Mouse (Mus musculus) midbrain, embryonic 15.5 days (tissue): ENCODE measurements around the gene Klhl30. TPM values are rescaled to one million over a fixed set of nuclear protein-coding genes. Genes with fewer than 3 reads are reported as not detected.

Experiments
- ATAC-seq: fragments of 200-750 bp; cut with Nextera tagmentation; replicated peaks from 2 replicates; pipeline ENCODE4 v1.8.0; 2017; ENCODE audit warnings: moderate TSS enrichment
- H3K27ac ChIP-seq: fragments of 300-500 bp; sonication (generic); 2 replicates; pipeline ENCODE4 v1.5.1; 2015; ENCODE audit warnings: mild to moderate bottlenecking, inconsistent platforms
- H3K27me3 ChIP-seq: fragments of 300-500 bp; sonication (generic); replicated peaks from 2 replicates; pipeline ENCODE4 v1.6.1; 2015; ENCODE audit warnings: inconsistent platforms
- H3K36me3 ChIP-seq: fragments of 300-500 bp; sonication (generic); replicated peaks from 2 replicates; pipeline ENCODE4 v1.6.1; 2015; ENCODE audit warnings: inconsistent platforms
- H3K4me1 ChIP-seq: fragments of 300-500 bp; sonication (generic); 2 replicates; pipeline ENCODE4 v1.6.1; 2015; ENCODE audit warnings: inconsistent platforms
- H3K4me2 ChIP-seq: fragments of 300-500 bp; sonication (generic); 2 replicates; pipeline ENCODE4 v1.6.1; 2015; ENCODE audit warnings: inconsistent platforms, mild to moderate bottlenecking, moderate library complexity
- H3K4me3 ChIP-seq: fragments of 300-500 bp; sonication (generic); 2 replicates; pipeline ENCODE4 v1.5.1; 2015; ENCODE audit warnings: mild to moderate bottlenecking, inconsistent platforms
- H3K9ac ChIP-seq: fragments of 300-500 bp; sonication (generic); 2 replicates; pipeline ENCODE4 v1.6.1; 2015; ENCODE audit warnings: mild to moderate bottlenecking, inconsistent platforms
- H3K9me3 ChIP-seq: fragments of 300-500 bp; sonication (generic); 2 replicates; pipeline ENCODE4 v1.6.1; 2016; ENCODE audit warnings: inconsistent platforms
- WGBS: fragments of 180-500 bp; shearing (Covaris S2); methylation state at CpG from one replicate; pipeline ENCODE4 v1.1.7; 2015; ENCODE audit warnings: mixed read lengths; 5-methylcytosine and 5-hydroxymethylcytosine counted together
- polyA plus RNA-seq: library from polyadenylated mRNA; unstranded; fragments of >200 nt; fragmentation: Nextera tagmentation; extraction: Ambion mirVana; gene quantifications from 2 replicates; pipeline ENCODE4 v1.2.1, GENCODE M21; 2015

Gene Klhl30
- polyA plus RNA-seq, 1 experiment from 2014 or later, result 0.09 TPM

- Histone ChIP-seq H3K4me3 (peak overlapping the region; percentile 69), H3K9me3 (no peaks in the 10 kb centered on the region), H3K9ac (peak overlapping the region; percentile 77), H3K27me3 (no peaks in the 10 kb centered on the region), H3K27ac (no peak overlapping the region), H3K4me2 (peak overlapping the region; percentile 92), H3K4me1 (peaks cover 39% of the 10 kb centered on the region), H3K36me3 (no peaks in the 10 kb centered on the region)
- WGBS, result 44% methylated on average over 8 of the region's 8 CpGs
- ATAC-seq, result no peak
These were observed 60.9 kb downstream of the Klhl30 start for GRCm38 (mm10) chr1:91411631-91412285.

Other genes with a start within 250 kb of the Klhl30 start
- gene Rbm44, start 205.9 kb upstream of the Klhl30 start, polyA plus RNA-seq, result 0.15 and 0.18 TPM in 2 replicates
- 5.4 and 6.5 TPM in 2 replicates for gene Ramp1, start 171.2 kb upstream of the Klhl30 start, polyA plus RNA-seq
- 58.5 and 60.4 TPM in 2 replicates for gene Ube2f, start 100.7 kb upstream of the Klhl30 start, polyA plus RNA-seq
- gene Scly, start 52.7 kb upstream of the Klhl30 start, polyA plus RNA-seq, result 12.6 and 12.7 TPM in 2 replicates
- 0.08 and 0.13 TPM in 2 replicates for gene Espnl, start 28.9 kb upstream of the Klhl30 start, polyA plus RNA-seq
- gene Erfe, start 15.4 kb downstream of the Klhl30 start, polyA plus RNA-seq, result 0.27 and 0.56 TPM in 2 replicates
- gene Ilkap, start 47.8 kb downstream of the Klhl30 start, polyA plus RNA-seq, result 150 and 152 TPM in 2 replicates
- 192 and 212 TPM in 2 replicates for gene Hes6, start 63.0 kb downstream of the Klhl30 start, polyA plus RNA-seq
- 5.1 and 5.3 TPM in 2 replicates for gene Per2, start 108.3 kb downstream of the Klhl30 start, polyA plus RNA-seq
- gene Traf3ip1, start 143.6 kb downstream of the Klhl30 start, polyA plus RNA-seq, result 11.4 and 12.1 TPM in 2 replicates
- 11.8 and 12.5 TPM in 2 replicates for gene Asb1, start 189.5 kb downstream of the Klhl30 start, polyA plus RNA-seq